Comparison of ENCODE assay signal across 21 mouse cellular contexts in the genomic region with DNA sequence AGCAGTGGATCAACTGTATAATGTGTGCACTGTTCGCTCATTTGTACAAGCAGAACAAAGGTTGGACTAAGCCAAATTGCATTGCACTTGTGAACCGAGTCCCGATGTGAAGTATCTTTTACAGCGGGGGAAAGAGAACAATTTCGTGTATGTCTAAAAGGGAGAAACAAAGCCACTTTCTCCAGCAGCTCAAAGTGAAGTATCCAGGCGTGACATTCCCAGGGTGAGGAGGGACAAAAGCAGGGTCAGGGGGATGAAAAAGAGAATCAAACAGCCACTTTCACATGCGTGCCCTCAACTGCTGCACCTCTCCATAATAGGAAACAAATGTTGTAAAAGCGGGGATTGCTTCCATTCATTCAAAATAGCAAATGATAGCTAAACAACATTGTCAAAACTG. TPM values are rescaled to one million over a fixed set of nuclear protein-coding genes. Genes with fewer than 3 reads are reported as not detected.
DNase-seq lines count a peak whose midpoint lies in the region; ATAC-seq and TF ChIP-seq lines count a peak whose summit lies in the region.
"Had no signal": no experiment of that assay in that cellular context is flagged by ENCODE, and none has a peak within 500 bp of the region (broad histone marks: within the 10 kb centered on the region; RNA-seq: fewer than 3 reads in every experiment).

No protein-coding gene starts in this region.

- no peak overlapping the region for H3K9ac ChIP-seq in forebrain, embryonic 12.5 days
- H3K9ac ChIP-seq in forebrain, embryonic 13.5 days: no peak overlapping the region
- H3K9ac ChIP-seq in neural tube, embryonic 15.5 days (replicated peaks): no peak overlapping the region
- H3K9ac ChIP-seq in limb, embryonic 11.5 days (ENCODE audit: low read length): no peak overlapping the region
- H3K9ac ChIP-seq: heart, embryonic 13.5 days; kidney, embryonic 15.5 days; liver, embryonic 13.5 days had no signal

- no peak overlapping the region for H3K4me3 ChIP-seq in forebrain, embryonic 12.5 days (replicated peaks)
- H3K4me3 ChIP-seq in forebrain, embryonic 13.5 days: no peak overlapping the region
- no peak overlapping the region for H3K4me3 ChIP-seq in neural tube, embryonic 15.5 days (replicated peaks)
- no peak overlapping the region for H3K4me3 ChIP-seq in limb, embryonic 11.5 days (ENCODE audit: low read depth, low read length)
- no peak overlapping the region for H3K4me3 ChIP-seq in left cerebral cortex, adult 2 months
- H3K4me3 ChIP-seq: heart, embryonic 13.5 days; kidney, embryonic 15.5 days; liver, embryonic 13.5 days had no signal

- peak; percentile 63 for DNase-seq in neural tube, embryonic 10.5 days (ENCODE audit: extremely low spot score, low spot score)
- peak; percentile 45 for DNase-seq in limb, embryonic 11.5 days (ENCODE audit: low spot score)
- DNase-seq in retina, postnatal 1 day: peak; percentile 44
- DNase-seq in left cerebral cortex, adult 2 months (ENCODE audit: extremely low spot score in 1 of 2, low spot score in 2 of 2): no peak
- no peak for DNase-seq in lung, postnatal 25 days (ENCODE audit: low spot score)
- DNase-seq: adrenal gland, adult 2 months; cerebellum, adult 2 months; gastrocnemius, postnatal 25 days; liver, embryonic 13.5 days; right cerebral cortex, postnatal 14 days; thymus, adult 18-20 months had no signal

- peaks cover 83% of the 10 kb centered on the region for H3K4me1 ChIP-seq in forebrain, embryonic 12.5 days
- H3K4me1 ChIP-seq in forebrain, embryonic 13.5 days: peaks cover 46% of the 10 kb centered on the region
- peaks cover 20% of the 10 kb centered on the region; the same call in 1 of the 2 replicates for H3K4me1 ChIP-seq in neural tube, embryonic 15.5 days
- no peaks in the 10 kb centered on the region for H3K4me1 ChIP-seq in limb, embryonic 11.5 days (ENCODE audit: control insufficient read depth, insufficient read depth, low read length)
- H3K4me1 ChIP-seq: liver, embryonic 13.5 days had no signal

- TF ChIP-seq CTCF in left cerebral cortex, adult 2 months (IDR thresholded peaks at IDR 0.05): no peak

- no peak overlapping the region for H3K27ac ChIP-seq in forebrain, embryonic 12.5 days
- no peak overlapping the region for H3K27ac ChIP-seq in forebrain, embryonic 13.5 days
- H3K27ac ChIP-seq in neural tube, embryonic 15.5 days (replicated peaks): no peak overlapping the region
- H3K27ac ChIP-seq in limb, embryonic 11.5 days (replicated peaks; ENCODE audit: low read depth, low read length): no peak overlapping the region
- H3K27ac ChIP-seq in left cerebral cortex, adult 2 months: no peak overlapping the region
- H3K27ac ChIP-seq: heart, embryonic 13.5 days; kidney, embryonic 15.5 days; liver, embryonic 13.5 days had no signal

- no peaks in the 10 kb centered on the region for H3K36me3 ChIP-seq in forebrain, embryonic 12.5 days (replicated peaks)
- H3K36me3 ChIP-seq in forebrain, embryonic 13.5 days (ENCODE audit: poor library complexity, severe bottlenecking): no peaks in the 10 kb centered on the region
- H3K36me3 ChIP-seq in neural tube, embryonic 15.5 days: no peaks in the 10 kb centered on the region
- H3K36me3 ChIP-seq in limb, embryonic 11.5 days (ENCODE audit: control insufficient read depth, insufficient read depth, low read length): no peaks in the 10 kb centered on the region
- H3K36me3 ChIP-seq: heart, embryonic 13.5 days; kidney, embryonic 15.5 days; liver, embryonic 13.5 days had no signal

- under 1% methylated on average over 8 of the region's 8 CpGs for WGBS in forebrain, embryonic 12.5 days
- under 1% methylated on average over 8 of the region's 8 CpGs for WGBS in forebrain, embryonic 13.5 days
- WGBS in neural tube, embryonic 15.5 days: 2% methylated on average over 8 of the region's 8 CpGs
- under 1% methylated on average over 8 of the region's 8 CpGs for WGBS in limb, embryonic 11.5 days

- intact Hi-C loops in left cerebral cortex, adult 2 months (cut with DNase I): no loop called here

- H3K4me2 ChIP-seq in forebrain, embryonic 12.5 days: no peak overlapping the region; the same call in 1 of the 2 replicates
- no peak overlapping the region for H3K4me2 ChIP-seq in forebrain, embryonic 13.5 days
- H3K4me2 ChIP-seq in neural tube, embryonic 15.5 days: no peak overlapping the region
- no peak overlapping the region for H3K4me2 ChIP-seq in limb, embryonic 11.5 days (ENCODE audit: low read depth, severe bottlenecking)
- H3K4me2 ChIP-seq: heart, embryonic 13.5 days; kidney, embryonic 15.5 days; liver, embryonic 13.5 days had no signal

- peak; percentile 49; the same call in 1 of the 2 replicates for ATAC-seq in forebrain, embryonic 12.5 days (ENCODE audit: low FRiP score)
- ATAC-seq in forebrain, embryonic 13.5 days: no peak
- no peak for ATAC-seq in neural tube, embryonic 15.5 days (ENCODE audit: low FRiP score)
- no peak for ATAC-seq in limb, embryonic 11.5 days (ENCODE audit: insufficient number of reproducible peaks, low FRiP score, low TSS enrichment, low read depth)
- ATAC-seq: lung, postnatal 0 days; Patski had no signal

- no peaks in the 10 kb centered on the region for H3K9me3 ChIP-seq in forebrain, embryonic 12.5 days
- H3K9me3 ChIP-seq in forebrain, embryonic 13.5 days (replicated peaks): no peaks in the 10 kb centered on the region
- H3K9me3 ChIP-seq in neural tube, embryonic 15.5 days (replicated peaks): no peaks in the 10 kb centered on the region
- no peaks in the 10 kb centered on the region for H3K9me3 ChIP-seq in limb, embryonic 11.5 days (ENCODE audit: control insufficient read depth, low read length)
- H3K9me3 ChIP-seq: heart, embryonic 13.5 days; kidney, embryonic 15.5 days; liver, embryonic 13.5 days had no signal

- H3K27me3 ChIP-seq in forebrain, embryonic 12.5 days: peaks cover 93% of the 10 kb centered on the region
- peaks cover 100% of the 10 kb centered on the region for H3K27me3 ChIP-seq in forebrain, embryonic 13.5 days
- H3K27me3 ChIP-seq in neural tube, embryonic 15.5 days (replicated peaks): peaks cover 87% of the 10 kb centered on the region
- peaks cover 94% of the 10 kb centered on the region for H3K27me3 ChIP-seq in limb, embryonic 11.5 days (ENCODE audit: control insufficient read depth, insufficient read depth, low read length)

RNA-seq across cellular contexts. Expression of gene Foxb1, which starts 5.6 kb away (rescaled TPM):
- 2.8 and 3.6 TPM in 2 replicates for polyA plus RNA-seq in forebrain, embryonic 12.5 days (2016; fragmentation: Nextera tagmentation; extraction: Ambion mirVana)
- 1.6 and 3.2 TPM in 2 replicates for polyA plus RNA-seq in forebrain, embryonic 13.5 days (2015; fragmentation: Nextera tagmentation; extraction: Ambion mirVana)
- polyA plus RNA-seq in neural tube, embryonic 15.5 days (2015; fragmentation: Nextera tagmentation; extraction: Ambion mirVana): 4.7 and 7.4 TPM in 2 replicates
- 0.06 and 0.09 TPM in 2 replicates for polyA plus RNA-seq in limb, embryonic 11.5 days (2014; fragmentation: Nextera tagmentation; extraction: Ambion mirVana)
- not detected for total RNA-seq in left cerebral cortex, adult 2 months (2021)
- total RNA-seq: adrenal gland, adult 2 months; gastrocnemius, postnatal 25 days; hematopoietic stem cell, adult 5-6 weeks; left cerebral cortex, postnatal 36 days; megakaryocyte-erythroid progenitor cell, adult 5-6 weeks had no signal
- polyA plus RNA-seq: adrenal gland, adult 2 months; heart, embryonic 13.5 days; liver, embryonic 13.5 days; lung, postnatal 0 days; Patski had no signal

Comparison
In these comparisons a context has a peak if more than half of its experiments do, and no peak if none do; other contexts are left out.
1. DNase-seq: peak in neural tube, embryonic 10.5 days (single experiment), limb, embryonic 11.5 days (single experiment) and retina, postnatal 1 day (single experiment); none in left cerebral cortex, adult 2 months (0 of 2) and lung, postnatal 25 days (single experiment).